Mouse (Mus musculus) neural tube, embryonic 14.5 days (tissue): ENCODE measurements around the gene Ipcef1. TPM values are rescaled to one million over a fixed set of nuclear protein-coding genes. Genes with fewer than 3 reads are reported as not detected.
"Not testable (repeated sequence)": the region's sequence is repeated elsewhere in the genome, so short reads cannot be mapped to it uniquely, and the experiment has no call there.

Source experiments
- ATAC-seq: fragments of 200-750 bp; cut with Nextera tagmentation; 2 replicates; pipeline ENCODE4 v1.8.0; 2017; ENCODE audit warnings: low read depth, mild to moderate bottlenecking, moderate TSS enrichment, moderate library complexity
- H3K27ac ChIP-seq: fragments of 300-500 bp; sonication (generic); 2 replicates; pipeline ENCODE4 v1.5.1; 2014; ENCODE audit warnings: low read depth, mild to moderate bottlenecking, control low read depth, low read length, moderate library complexity, mixed read lengths
- H3K27me3 ChIP-seq: fragments of 300-500 bp; sonication (generic); 2 replicates; pipeline ENCODE4 v1.6.1; 2014; ENCODE audit warnings: low read length; ENCODE audit not compliant: control insufficient read depth, insufficient read depth
- H3K36me3 ChIP-seq: fragments of 300-500 bp; sonication (generic); 2 replicates; pipeline ENCODE4 v1.6.1; 2014; ENCODE audit warnings: low read length, mixed read lengths; ENCODE audit not compliant: control insufficient read depth, insufficient read depth
- H3K4me1 ChIP-seq: fragments of 300-500 bp; sonication (generic); 2 replicates; pipeline ENCODE4 v1.6.1; 2014; ENCODE audit warnings: low read length; ENCODE audit not compliant: control insufficient read depth, insufficient read depth
- H3K4me2 ChIP-seq: fragments of 300-500 bp; sonication (generic); 2 replicates; pipeline ENCODE4 v1.6.1; 2014; ENCODE audit warnings: mild to moderate bottlenecking, low read depth, low read length, control low read depth
- H3K4me3 ChIP-seq: fragments of 300-500 bp; sonication (generic); 2 replicates; pipeline ENCODE4 v1.5.1; 2014; ENCODE audit warnings: low read depth, low read length, control low read depth, mixed read lengths
- H3K9ac ChIP-seq: fragments of 300-500 bp; sonication (generic); replicated peaks from 2 replicates; pipeline ENCODE4 v1.6.1; 2014; ENCODE audit warnings: low read depth, mild to moderate bottlenecking, control low read depth, low read length, mixed read lengths
- H3K9me3 ChIP-seq: fragments of 300-500 bp; sonication (generic); 2 replicates; pipeline ENCODE4 v1.6.1; 2016; ENCODE audit warnings: low read length; ENCODE audit not compliant: control insufficient read depth
- WGBS: fragments of 180-500 bp; shearing (Covaris S2); extraction: QIAGEN DNeasy Blood & Tissue Kit; methylation state at CpG from one replicate; pipeline ENCODE4 v1.1.7; 2014; 5-methylcytosine and 5-hydroxymethylcytosine counted together
- polyA plus RNA-seq: library from polyadenylated mRNA; unstranded; fragments of >200 nt; fragmentation: Nextera tagmentation; extraction: Ambion mirVana; gene quantifications from 2 replicates; pipeline ENCODE4 v1.2.1, GENCODE M21; 2014

Gene Ipcef1
- polyA plus RNA-seq, 1 experiment from 2014 or later, result 5.4 TPM

DNA sequence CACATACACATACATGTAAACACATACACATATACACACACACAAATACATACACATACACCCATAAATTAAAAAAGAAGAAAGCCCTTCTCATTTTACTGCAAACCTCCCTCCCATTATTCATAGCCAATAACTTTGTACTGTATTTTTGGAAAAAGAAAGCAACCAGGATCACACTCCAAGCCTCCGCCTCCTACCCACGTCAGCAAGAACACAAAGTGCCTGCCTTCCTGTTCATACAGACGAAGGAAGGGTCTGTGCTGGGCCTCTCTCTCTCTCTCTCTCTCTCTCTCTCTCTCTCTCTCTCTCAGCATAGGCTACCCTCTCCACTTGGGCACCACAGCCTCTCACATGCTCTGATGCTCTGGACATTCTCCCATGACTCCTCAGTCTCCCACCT, 156.5 kb downstream of the Ipcef1 start:
- no peak overlapping the region for H3K4me3 ChIP-seq
- H3K4me2 ChIP-seq, result no peak overlapping the region
- no peak overlapping the region for H3K27ac ChIP-seq
- no peaks in the 10 kb centered on the region for H3K4me1 ChIP-seq
- H3K27me3 ChIP-seq, result no peaks in the 10 kb centered on the region
- no peaks in the 10 kb centered on the region for H3K9me3 ChIP-seq
- no peak overlapping the region for H3K9ac ChIP-seq
- WGBS, result 79% methylated on average over 3 of the region's 3 CpGs
- no peaks in the 10 kb centered on the region for H3K36me3 ChIP-seq
- ATAC-seq, result no peak

DNA sequence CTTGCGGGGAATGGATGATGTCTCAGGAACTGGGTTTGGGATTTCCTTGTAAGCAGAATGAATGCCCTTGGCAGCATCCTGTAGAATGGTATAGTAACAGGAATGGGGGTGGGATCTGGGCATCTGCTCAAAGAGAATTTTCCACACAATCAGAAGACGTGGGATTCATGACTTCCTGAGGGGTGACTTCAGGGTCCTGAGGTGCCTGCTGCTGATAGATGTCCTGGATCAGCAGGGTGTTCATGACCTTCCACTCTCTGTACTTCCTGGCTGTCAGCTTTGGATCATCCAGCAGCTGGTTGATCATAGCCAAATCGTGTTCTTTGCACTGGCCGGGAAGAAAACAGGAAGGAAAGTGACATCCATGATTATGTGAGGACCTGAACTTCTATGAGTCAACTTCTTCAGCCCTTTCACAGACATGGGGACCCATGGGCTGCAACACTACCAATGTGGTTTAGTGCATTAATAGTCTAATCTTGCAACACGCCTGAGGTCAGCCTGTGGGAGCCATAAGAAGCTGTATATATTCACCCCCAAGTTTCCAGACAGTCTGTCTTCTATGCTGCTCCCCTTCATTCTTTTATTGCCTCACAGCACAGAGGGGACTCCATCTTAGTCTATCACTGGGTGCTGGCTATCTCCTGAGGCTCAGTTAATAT, 161.8 kb downstream of the Ipcef1 start:
- no peak for ATAC-seq
- H3K9me3 ChIP-seq, result no peaks in the 10 kb centered on the region
- no peaks in the 10 kb centered on the region for H3K36me3 ChIP-seq
- H3K9ac ChIP-seq, result no peak overlapping the region
- H3K4me1 ChIP-seq, result no peaks in the 10 kb centered on the region
- H3K4me3 ChIP-seq, result no peak overlapping the region
- 73% methylated on average over 5 of the region's 5 CpGs for WGBS
- no peaks in the 10 kb centered on the region for H3K27me3 ChIP-seq
- no peak overlapping the region for H3K4me2 ChIP-seq
- no peak overlapping the region for H3K27ac ChIP-seq

DNA sequence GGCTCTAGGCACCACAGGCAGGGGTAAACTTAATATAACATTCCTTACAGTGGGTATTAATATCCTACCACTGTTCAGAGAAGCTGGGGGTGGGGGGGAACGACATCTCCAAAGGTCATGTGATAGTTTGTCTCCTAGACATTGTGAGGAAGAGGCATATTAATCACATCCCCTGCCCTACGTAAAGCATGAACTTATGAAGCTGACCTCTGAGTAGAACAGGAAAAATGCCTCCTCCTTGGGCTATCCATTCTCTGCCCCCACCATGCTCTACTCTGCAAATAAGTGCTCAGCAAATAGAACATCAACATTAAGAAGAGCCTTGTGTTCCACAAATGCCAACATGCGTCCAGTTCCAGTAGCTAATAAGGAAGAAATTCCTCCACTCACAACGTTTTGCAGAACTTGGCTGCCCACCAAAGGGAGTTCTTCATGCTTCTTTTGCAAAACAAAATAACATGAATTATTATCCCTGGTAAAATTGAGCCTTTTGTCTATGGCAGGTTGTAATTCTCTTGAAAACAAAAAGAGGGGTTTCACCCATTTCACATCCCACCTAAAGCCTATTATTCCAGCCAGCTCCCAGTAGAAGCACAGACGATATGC, 162.5 kb downstream of the Ipcef1 start:
- Histone ChIP-seq H3K4me3 (no peak overlapping the region), H3K27me3 (no peaks in the 10 kb centered on the region), H3K4me1 (no peaks in the 10 kb centered on the region), H3K9ac (no peak overlapping the region), H3K27ac (no peak overlapping the region), H3K9me3 (no peaks in the 10 kb centered on the region), H3K4me2 (no peak overlapping the region), H3K36me3 (no peaks in the 10 kb centered on the region)
- WGBS, result 47% methylated on average over 5 of the region's 5 CpGs
- no peak for ATAC-seq

DNA sequence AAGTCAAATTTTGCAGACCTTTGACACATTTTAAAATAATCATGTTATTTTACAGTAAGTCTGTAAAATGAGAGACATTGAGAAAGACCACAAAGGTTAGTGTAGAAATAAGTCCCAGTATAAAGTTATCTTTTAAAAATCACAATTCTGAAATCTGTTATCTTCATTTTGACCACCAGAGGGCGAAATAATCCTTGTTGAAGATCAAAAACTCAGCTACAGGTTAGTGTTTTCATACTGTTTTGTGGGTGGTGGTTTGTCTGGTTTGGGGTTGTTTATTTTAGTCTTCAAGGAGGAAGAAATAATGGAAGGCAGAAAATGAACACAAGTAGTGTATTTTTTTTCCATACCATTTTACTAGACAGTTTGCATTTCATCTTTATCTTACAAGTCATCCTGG, 166.8 kb downstream of the Ipcef1 start:
- Histone ChIP-seq H3K36me3 (no peaks in the 10 kb centered on the region), H3K9ac (no peak overlapping the region), H3K4me1 (no peaks in the 10 kb centered on the region), H3K9me3 (no peaks in the 10 kb centered on the region), H3K4me3 (no peak overlapping the region), H3K27ac (no peak overlapping the region), H3K4me2 (no peak overlapping the region), H3K27me3 (no peaks in the 10 kb centered on the region)
- peak; percentile 61 for ATAC-seq
- WGBS, result 0% methylated on average over 1 of the region's 1 CpGs

DNA sequence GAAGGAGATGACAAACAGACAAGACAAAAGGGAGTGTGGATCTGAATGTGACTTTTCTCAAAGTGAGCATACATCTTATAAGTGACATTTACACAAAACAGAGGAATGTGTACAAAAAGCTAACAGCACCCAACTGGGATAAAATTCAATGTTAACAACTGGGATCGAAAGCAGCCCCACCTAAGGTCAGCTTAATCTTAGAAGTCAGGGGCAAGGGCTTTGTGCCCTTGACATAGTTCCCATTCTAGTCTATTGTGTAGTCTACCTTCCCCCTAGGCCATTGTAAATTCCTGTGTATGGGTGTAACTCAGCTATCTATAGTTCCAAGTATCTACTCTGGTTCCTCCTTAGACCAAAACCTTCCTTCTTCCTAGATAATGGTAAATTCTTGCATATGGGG, 170.2 kb downstream of the Ipcef1 start:
- not testable (repeated sequence) for H3K27ac ChIP-seq, H3K36me3 ChIP-seq, H3K9me3 ChIP-seq, H3K9ac ChIP-seq, H3K4me2 ChIP-seq, H3K4me3 ChIP-seq, H3K27me3 ChIP-seq, ATAC-seq, H3K4me1 ChIP-seq
- WGBS, result 91% methylated on average over 1 of the region's 1 CpGs

DNA sequence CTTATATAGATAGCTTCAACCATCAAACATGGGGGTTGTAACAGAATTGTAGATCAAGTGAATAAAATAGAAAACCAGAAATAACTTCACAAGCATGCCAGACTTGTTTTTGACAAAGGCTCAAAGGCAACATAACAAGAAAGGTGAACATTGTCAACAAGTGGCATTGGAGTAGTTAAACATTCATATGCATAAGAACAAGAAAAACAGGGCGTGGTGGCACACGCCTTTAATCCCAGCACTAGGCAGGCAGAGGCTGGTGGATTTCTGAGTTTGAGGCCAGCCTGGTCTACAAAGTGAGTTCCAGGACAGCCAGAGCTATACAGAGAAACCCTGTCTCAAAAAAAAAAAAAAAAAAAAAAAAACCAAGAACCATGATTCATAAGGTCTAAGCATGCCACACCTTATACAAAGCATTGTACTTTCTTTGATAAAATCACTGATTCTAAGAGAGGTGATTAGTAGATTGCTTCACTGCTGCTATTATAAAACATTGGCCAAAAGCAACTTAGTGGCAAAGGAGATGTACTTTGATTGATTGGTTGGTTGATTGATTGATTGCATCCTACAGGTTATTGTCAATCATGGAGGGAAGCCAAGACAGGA, 173.9 kb downstream of the Ipcef1 start:
- H3K27ac ChIP-seq, result no peak overlapping the region
- 92% methylated on average over 2 of the region's 2 CpGs for WGBS
- H3K36me3 ChIP-seq, result no peaks in the 10 kb centered on the region
- H3K4me1 ChIP-seq, result no peaks in the 10 kb centered on the region
- ATAC-seq, result no peak
- H3K4me3 ChIP-seq, result no peak overlapping the region
- no peak overlapping the region for H3K9ac ChIP-seq
- no peak overlapping the region for H3K4me2 ChIP-seq
- no peaks in the 10 kb centered on the region for H3K27me3 ChIP-seq
- H3K9me3 ChIP-seq, result no peaks in the 10 kb centered on the region

- Histone ChIP-seq H3K27ac (no peak overlapping the region), H3K4me3 (no peak overlapping the region), H3K36me3 (no peaks in the 10 kb centered on the region), H3K9ac (no peak overlapping the region), H3K4me1 (no peaks in the 10 kb centered on the region), H3K9me3 (no peaks in the 10 kb centered on the region), H3K4me2 (no peak overlapping the region), H3K27me3 (no peaks in the 10 kb centered on the region)
- 71% methylated on average over 1 of the region's 1 CpGs for WGBS
- ATAC-seq, result no peak
Measured at GRCm38 (mm10) chr10:6873917-6874316, 178.4 kb downstream of the Ipcef1 start.

DNA sequence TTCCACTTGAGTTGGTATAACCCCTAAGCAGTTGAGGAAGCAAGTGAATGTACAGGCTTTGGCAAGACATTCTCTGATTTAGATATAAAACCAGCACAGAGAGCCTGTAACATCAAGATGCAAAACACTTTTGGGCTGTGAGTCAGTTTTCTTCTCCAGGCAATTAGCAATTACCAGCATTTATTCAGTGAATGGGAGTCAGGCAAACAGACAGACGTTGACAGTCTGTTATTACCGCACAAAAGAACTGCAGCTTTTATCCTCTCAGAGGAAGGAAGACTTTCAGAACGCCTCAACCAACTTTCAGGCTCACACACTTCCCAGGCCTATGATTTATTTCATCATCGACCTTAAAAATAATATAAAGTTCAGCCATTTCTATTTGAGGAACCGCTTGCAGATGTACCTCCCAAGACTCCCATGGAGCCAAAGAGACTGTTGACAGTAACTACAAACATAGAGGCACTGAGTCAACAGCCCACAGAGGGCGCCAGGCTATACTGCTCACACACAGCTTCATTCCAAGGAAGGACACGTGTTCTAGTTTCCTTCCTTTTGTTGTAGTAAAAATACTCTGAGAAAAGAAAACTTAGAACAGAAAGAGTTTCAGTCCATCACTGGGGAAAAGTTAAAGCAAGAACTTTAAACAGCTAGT, 180.7 kb downstream of the Ipcef1 start:
- H3K4me2 ChIP-seq, result no peak overlapping the region
- no peaks in the 10 kb centered on the region for H3K9me3 ChIP-seq
- H3K9ac ChIP-seq, result no peak overlapping the region
- no peak overlapping the region for H3K4me3 ChIP-seq
- H3K4me1 ChIP-seq, result no peaks in the 10 kb centered on the region
- ATAC-seq, result no peak
- 75% methylated on average over 7 of the region's 7 CpGs for WGBS
- H3K36me3 ChIP-seq, result no peaks in the 10 kb centered on the region
- H3K27ac ChIP-seq, result no peak overlapping the region
- no peaks in the 10 kb centered on the region for H3K27me3 ChIP-seq

- H3K4me1 ChIP-seq, result no peaks in the 10 kb centered on the region
- H3K9me3 ChIP-seq, result no peaks in the 10 kb centered on the region
- no peaks in the 10 kb centered on the region for H3K27me3 ChIP-seq
- H3K36me3 ChIP-seq, result no peaks in the 10 kb centered on the region
- 65% methylated on average over 3 of the region's 3 CpGs for WGBS
- H3K4me3 ChIP-seq, result no peak overlapping the region
- no peak overlapping the region for H3K4me2 ChIP-seq
- ATAC-seq, result no peak
- no peak overlapping the region for H3K9ac ChIP-seq
- H3K27ac ChIP-seq, result no peak overlapping the region
Measured at GRCm38 (mm10) chr10:6855812-6856211, 196.5 kb downstream of the Ipcef1 start.
